Mouse (Mus musculus) thymus, adult 2 months (tissue): ENCODE results near the gene Zfp971. TPM values are rescaled to one million over a fixed set of nuclear protein-coding genes. Genes with fewer than 3 reads are reported as not detected.
"Not testable (repeated sequence)": the region's sequence is repeated elsewhere in the genome, so short reads cannot be mapped to it uniquely, and the experiment has no call there.

Experiments used
- DNase-seq: peaks from one replicate; pipeline ENCODE4 v3.0.0; 2021
- H3K27ac ChIP-seq: fragments of 200-500 bp; 2 replicates; pipeline ENCODE4 v1.5.1; 2012; ENCODE audit warnings: low read length, control low read depth; ENCODE audit not compliant: control insufficient read depth, insufficient read depth
- H3K27me3 ChIP-seq: fragments of 200-500 bp; 2 replicates; pipeline ENCODE4 v1.6.1; 2012; ENCODE audit warnings: mild to moderate bottlenecking, low read length, moderate library complexity, mixed read lengths; ENCODE audit not compliant: control insufficient read depth, insufficient read depth
- H3K36me3 ChIP-seq: fragments of 200-500 bp; 2 replicates; pipeline ENCODE4 v1.6.1; 2012; ENCODE audit warnings: mild to moderate bottlenecking, low read length, moderate library complexity; ENCODE audit not compliant: control insufficient read depth, insufficient read depth
- H3K4me1 ChIP-seq: fragments of 200-500 bp; replicated peaks from 2 replicates; pipeline ENCODE4 v1.6.1; 2012; ENCODE audit warnings: low read length; ENCODE audit not compliant: control insufficient read depth, insufficient read depth
- H3K4me3 ChIP-seq: fragments of 200-500 bp; 2 replicates; pipeline ENCODE4 v1.5.1; 2012; ENCODE audit warnings: mild to moderate bottlenecking, low read length, control low read depth, moderate library complexity; ENCODE audit not compliant: control insufficient read depth, insufficient read depth
- CTCF ChIP-seq: fragments of 200-500 bp; IDR thresholded peaks from 2 replicates; pipeline ENCODE4 v1.5.1; 2012; ENCODE audit warnings: mild to moderate bottlenecking, control low read depth, low read length, moderate library complexity, borderline replicate concordance; ENCODE audit not compliant: control insufficient read depth, poor library complexity, insufficient read depth; ENCODE audit errors: extremely low read depth
- POLR2A ChIP-seq: fragments of 200-500 bp; IDR thresholded peaks from 2 replicates; pipeline ENCODE4 v1.6.1; 2012; ENCODE audit warnings: mild to moderate bottlenecking, low read length, control low read depth, moderate library complexity; ENCODE audit not compliant: control insufficient read depth, poor library complexity, insufficient read depth; ENCODE audit errors: extremely low read depth
- WGBS: fragments of 180-500 bp; shearing (Covaris S2); methylation state at CpG from one replicate; pipeline ENCODE4 v1.1.7; 2018; 5-methylcytosine and 5-hydroxymethylcytosine counted together
- polyA plus RNA-seq: library from polyadenylated mRNA; depleted of rRNA; stranded (reverse); fragments of >200 nt; gene quantifications from 2 replicates; pipeline ENCODE4 v1.2.3, GENCODE M21; 2012; rRNA removed

Zfp971 gene
- 0.82 and 1.7 TPM in 2 replicates for polyA plus RNA-seq

DNA sequence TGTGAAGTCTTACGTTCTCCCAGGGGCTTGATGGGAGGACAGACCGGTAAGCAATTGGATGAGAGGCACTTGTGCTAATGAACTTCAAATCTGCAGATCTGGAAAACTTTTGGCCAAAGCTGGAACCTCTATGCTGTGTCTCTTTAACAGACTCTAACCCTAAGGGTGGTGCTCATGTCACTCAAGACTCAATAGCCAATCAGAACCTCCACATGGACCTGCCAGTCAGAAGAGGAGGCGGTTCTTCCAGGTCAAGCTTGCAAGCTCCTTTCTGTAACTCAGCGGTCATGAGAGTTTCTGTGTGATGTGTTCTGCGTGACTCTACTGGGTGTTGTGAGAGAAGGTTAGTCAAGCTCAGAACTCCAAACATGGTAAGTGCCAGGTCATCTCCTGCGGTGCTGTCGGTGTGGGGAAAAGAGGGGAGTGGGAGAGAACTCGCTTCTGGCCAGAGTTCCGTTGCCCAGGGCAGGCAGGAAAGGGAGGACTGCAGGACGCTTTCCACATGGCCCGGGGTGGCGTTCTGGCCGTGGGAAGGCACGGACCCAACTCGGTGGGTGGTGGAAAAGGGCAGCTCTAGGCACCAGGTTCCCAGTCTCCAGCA, at the start of gene Zfp971:
Zfp971 (plus strand) TSS at position 274 of the 601 bp plus-strand sequence.
- not testable (repeated sequence) for H3K27me3 ChIP-seq, H3K27ac ChIP-seq, H3K36me3 ChIP-seq, H3K4me1 ChIP-seq
- peak within 1 kb of the TSS; percentile 78 for H3K4me3 ChIP-seq
- peak; percentile 31 for DNase-seq
- 4% methylated on average over 15 of the region's 15 CpGs for WGBS

DNA sequence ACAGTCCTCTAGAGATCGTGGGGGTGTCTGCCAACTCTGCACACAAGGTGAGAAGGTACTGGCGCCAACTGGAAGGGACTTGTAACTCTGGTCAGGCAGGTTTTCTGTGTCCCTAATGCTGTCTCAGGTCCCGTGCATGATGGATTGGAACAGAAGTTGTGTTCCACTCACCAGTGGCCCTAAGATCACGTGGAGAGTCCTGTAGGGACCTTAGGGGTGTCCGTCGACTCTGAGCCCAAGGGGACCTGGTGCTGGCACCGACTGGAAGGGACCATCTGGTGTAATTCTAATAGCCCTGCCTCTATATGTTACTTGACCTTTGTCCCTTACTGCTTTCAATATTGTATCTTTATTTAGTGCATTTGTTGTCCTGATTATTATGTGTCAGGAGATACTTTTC, 48.3 kb upstream of the Zfp971 start:
- not testable (repeated sequence) for H3K36me3 ChIP-seq, H3K27me3 ChIP-seq, H3K4me1 ChIP-seq, H3K27ac ChIP-seq, H3K4me3 ChIP-seq, DNase-seq
- 85% methylated on average over 7 of the region's 7 CpGs for WGBS

DNA sequence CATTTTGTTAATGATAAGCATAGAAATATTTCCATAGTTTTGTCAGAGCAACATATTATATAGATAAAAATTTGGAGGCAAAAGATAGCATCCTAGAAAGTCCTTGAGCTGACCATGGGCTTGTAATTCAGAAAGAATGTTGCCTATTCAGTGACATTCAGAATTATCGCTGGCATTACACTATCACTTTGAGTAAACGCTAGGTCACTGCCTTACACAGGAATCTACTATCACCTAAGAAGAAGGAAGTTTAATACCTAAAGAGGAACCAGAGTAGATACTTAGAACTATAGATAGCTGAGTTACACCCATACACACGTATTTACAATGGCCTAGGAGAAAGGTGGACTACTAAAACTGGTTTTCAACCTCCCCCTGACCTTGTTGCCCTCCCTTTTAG, 3.6 kb upstream of the Zfp971 start:
- 59% methylated on average over 3 of the region's 3 CpGs for WGBS
- not testable (repeated sequence) for H3K27ac ChIP-seq, H3K36me3 ChIP-seq, H3K4me1 ChIP-seq, H3K4me3 ChIP-seq, DNase-seq, H3K27me3 ChIP-seq

- not testable (repeated sequence) for H3K36me3 ChIP-seq
These were observed 2.3 kb upstream of the Zfp971 start for GRCm38 (mm10) chr2:178020773-178021172.

GRCm38 (mm10) chr2:178023861-178024260, 777 bp downstream of the Zfp971 start:
- WGBS = 48% methylated on average over 2 of the region's 2 CpGs
- not testable (repeated sequence) for DNase-seq, H3K36me3 ChIP-seq, H3K4me1 ChIP-seq, H3K27me3 ChIP-seq, H3K27ac ChIP-seq
- peak overlapping the region; percentile 78 for H3K4me3 ChIP-seq

More at GRCm38 (mm10) chr2:178020773-178021172, 2.3 kb upstream of the Zfp971 start:
- not testable (repeated sequence) for H3K27me3 ChIP-seq, H3K4me3 ChIP-seq, H3K27ac ChIP-seq, DNase-seq, H3K4me1 ChIP-seq
- 21% methylated on average over 8 of the region's 8 CpGs for WGBS

DNA sequence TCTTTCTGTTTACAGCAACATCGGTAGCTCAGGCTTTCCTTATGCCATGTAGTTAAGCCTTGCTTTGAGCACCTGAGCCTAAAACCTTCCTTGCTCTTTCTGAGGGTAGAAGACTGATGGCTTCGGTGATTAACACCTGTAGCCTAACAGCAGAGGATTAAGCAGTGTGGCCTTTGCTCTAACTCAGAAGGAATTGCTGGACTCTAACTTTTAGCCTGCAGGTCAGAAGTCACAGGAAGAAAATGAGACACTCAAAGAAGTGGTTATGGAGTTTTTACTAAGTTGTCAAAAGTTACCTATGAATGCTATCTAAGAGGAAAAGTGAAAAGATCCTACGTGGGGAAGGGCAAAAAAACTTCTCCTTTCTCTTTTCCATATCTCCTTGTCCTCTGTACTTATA, 4.5 kb downstream of the Zfp971 start:
- 87% methylated on average over 3 of the region's 3 CpGs for WGBS
- H3K27me3 ChIP-seq = not testable (repeated sequence)

GRCm38 (mm10) chr2:178058195-178058594, 35.1 kb downstream of the Zfp971 start:
- 0% methylated on average over 1 of the region's 1 CpGs for WGBS
- no peak for TF ChIP-seq CTCF
- TF ChIP-seq POLR2A = no peak
- Histone ChIP-seq H3K4me1 (no peaks in the 10 kb centered on the region), H3K27ac (no peak overlapping the region), H3K4me3 (no peak overlapping the region), H3K36me3 (no peaks in the 10 kb centered on the region), H3K27me3 (no peaks in the 10 kb centered on the region)
- peak; percentile 67 for DNase-seq

More for the DNA sequence above, 4.5 kb downstream of the Zfp971 start:
- not testable (repeated sequence) for H3K4me3 ChIP-seq, H3K4me1 ChIP-seq, DNase-seq, H3K27ac ChIP-seq, H3K36me3 ChIP-seq

DNA sequence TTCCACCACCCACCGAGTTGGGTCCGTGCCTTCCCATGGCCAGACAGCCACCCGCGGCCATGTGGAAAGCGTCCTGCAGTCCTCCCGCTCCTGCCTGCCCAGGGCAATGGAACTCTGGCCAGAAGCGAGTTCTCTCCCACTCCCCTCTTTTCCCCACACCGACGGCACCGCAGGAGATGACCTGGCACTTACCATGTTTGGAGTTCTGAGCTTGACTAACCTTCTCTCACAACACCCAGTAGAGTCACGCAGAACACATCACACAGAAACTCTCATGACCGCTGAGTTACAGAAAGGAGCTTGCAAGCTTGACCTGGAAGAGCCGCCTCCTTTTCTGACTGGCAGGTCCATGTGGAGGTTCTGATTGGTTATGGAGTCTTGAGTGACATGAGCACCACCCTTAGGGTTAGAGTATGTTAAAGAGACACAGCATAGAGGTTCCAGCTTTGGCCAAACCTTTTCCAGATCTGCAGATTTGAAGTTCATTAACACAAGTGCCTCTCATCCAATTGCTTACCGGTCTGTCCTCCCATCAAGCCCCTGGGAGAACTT, 55.2 kb downstream of the Zfp971 start, which contains the start of gene Zfp931:
Zfp931 (minus strand) TSS at position 311 of the 552 bp plus-strand sequence.
- not testable (repeated sequence) for H3K4me1 ChIP-seq, H3K36me3 ChIP-seq, H3K27me3 ChIP-seq, DNase-seq, H3K27ac ChIP-seq
- 0% methylated on average over 8 of the region's 14 CpGs for WGBS
- peak within 1 kb of the TSS; percentile 65 for H3K4me3 ChIP-seq

Other genes with a start within 250 kb of the Zfp971 start
- gene Gm14325, start 182.9 kb upstream of the Zfp971 start, polyA plus RNA-seq = 4.2 and 5.6 TPM in 2 replicates
- 0.18 and 0.44 TPM in 2 replicates for gene Gm14327, start 126.2 kb upstream of the Zfp971 start, polyA plus RNA-seq
- not detected in 2 replicates for gene Zfp972, start 97.7 kb upstream of the Zfp971 start, polyA plus RNA-seq
- 2.0 and 3.5 TPM in 2 replicates for gene Gm14326, start 66.0 kb upstream of the Zfp971 start, polyA plus RNA-seq
- 1.5 and 1.9 TPM in 2 replicates for gene Zfp931, start 55.2 kb downstream of the Zfp971 start, polyA plus RNA-seq
- gene Phactr3, start 95.7 kb downstream of the Zfp971 start, polyA plus RNA-seq = 0.10 and 0.32 TPM in 2 replicates